Mouse (Mus musculus): ENCODE results near the gene Vmn1r45. TPM values are rescaled to one million over a fixed set of nuclear protein-coding genes. Genes with fewer than 3 reads are reported as not detected.
"Not testable (repeated sequence)": the region's sequence is repeated elsewhere in the genome, so short reads cannot be mapped to it uniquely, and the experiment has no call there.

Gene Vmn1r45
- polyA plus RNA-seq (2012; rRNA removed) = not detected in 2 replicates

- not testable (repeated sequence) for H3K27ac ChIP-seq (ENCODE audit: insufficient read depth, low read depth, low read length); H3K27me3 ChIP-seq (ENCODE audit: control insufficient read depth, insufficient read depth, low read length); H3K36me3 ChIP-seq (ENCODE audit: control insufficient read depth, insufficient read depth, low read length); H3K4me1 ChIP-seq (ENCODE audit: control insufficient read depth, insufficient read depth, insufficient read length, low read length); H3K4me3 ChIP-seq (ENCODE audit: low read depth, low read length)
- WGBS = 92% methylated on average over 2 of the region's 2 CpGs
These were observed at the start of gene Vmn1r45 for GRCm38 (mm10) chr6:89940498-89940897. Gene Vmn1r45, minus strand, starts transcription at chr6:89940598.

DNA sequence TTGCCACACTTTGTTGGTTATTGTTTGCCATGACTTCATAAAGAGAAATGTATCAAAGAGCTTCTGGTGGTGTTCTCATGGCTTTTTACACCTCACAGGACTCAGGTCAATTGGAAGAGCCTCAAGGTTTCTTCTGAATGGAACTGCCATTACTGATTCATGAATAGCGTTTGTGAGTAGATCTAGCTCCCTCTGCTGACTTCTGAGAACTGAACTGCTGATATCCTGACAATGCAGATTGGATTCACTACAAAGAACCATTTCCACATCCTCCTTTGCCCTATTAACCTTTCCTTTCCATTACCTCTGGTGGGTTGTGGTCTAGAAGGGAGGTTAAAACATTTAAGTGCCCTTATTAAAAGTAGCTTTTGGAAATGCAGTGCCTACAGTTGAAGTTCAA is 45.6 kb upstream of the Vmn1r45 start:
- Histone ChIP-seq H3K4me3 (ENCODE audit: low read depth, low read length) (no peak overlapping the region), H3K36me3 (ENCODE audit: control insufficient read depth, insufficient read depth, low read length) (no peaks in the 10 kb centered on the region), H3K27me3 (ENCODE audit: control insufficient read depth, insufficient read depth, low read length) (no peaks in the 10 kb centered on the region), H3K27ac (ENCODE audit: insufficient read depth, low read depth, low read length) (no peak overlapping the region), H3K4me1 (ENCODE audit: control insufficient read depth, insufficient read depth, insufficient read length, low read length) (no peaks in the 10 kb centered on the region)
- 9% methylated on average over 1 of the region's 1 CpGs for WGBS
- no peak for TF ChIP-seq POLR2A (IDR thresholded peaks at IDR 0.05; ENCODE audit: low read depth, low read length)
- no peak for TF ChIP-seq CTCF (IDR thresholded peaks at IDR 0.05; ENCODE audit: extremely low read depth, insufficient read length, insufficient replicate concordance, low read depth, low read length)

DNA sequence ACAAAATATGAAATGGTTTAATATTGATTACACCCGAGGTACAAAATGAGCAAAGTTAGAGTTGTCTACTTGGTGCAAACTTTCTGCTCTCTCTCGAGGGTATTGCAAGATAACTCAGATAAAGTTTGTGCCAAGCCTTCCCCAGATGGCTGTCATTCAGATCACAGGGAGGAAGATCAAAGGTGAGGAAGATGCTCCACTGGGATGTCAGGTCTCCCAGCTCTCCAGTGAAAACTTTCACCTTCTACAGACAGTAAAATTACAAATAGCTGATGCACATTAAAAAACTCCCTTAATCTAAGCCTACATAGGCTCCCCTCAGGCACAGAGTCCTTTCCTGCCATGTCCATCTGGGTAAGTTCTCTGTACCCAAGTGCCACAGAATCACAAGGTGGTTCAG is 28.6 kb upstream of the Vmn1r45 start, which contains the start of gene Vmn1r46:
Vmn1r46 (plus strand) TSS at position 301 of the 400 bp plus-strand sequence.
- H3K27me3 ChIP-seq (ENCODE audit: control insufficient read depth, insufficient read depth, low read length) = no peaks in the 10 kb centered on the region
- H3K4me3 ChIP-seq (ENCODE audit: low read depth, low read length) = no peak within 1 kb of the TSS
- no peaks in the 10 kb centered on the region for H3K36me3 ChIP-seq (ENCODE audit: control insufficient read depth, insufficient read depth, low read length)
- TF ChIP-seq CTCF (IDR thresholded peaks at IDR 0.05; ENCODE audit: extremely low read depth, insufficient read length, insufficient replicate concordance, low read depth, low read length) = no peak
- TF ChIP-seq POLR2A (IDR thresholded peaks at IDR 0.05; ENCODE audit: low read depth, low read length) = no peak
- WGBS = 43% methylated on average over 2 of the region's 2 CpGs
- no peak within 1 kb of the TSS for H3K27ac ChIP-seq (ENCODE audit: insufficient read depth, low read depth, low read length)
- no peaks in the 10 kb centered on the region for H3K4me1 ChIP-seq (ENCODE audit: control insufficient read depth, insufficient read depth, insufficient read length, low read length)

- Histone ChIP-seq H3K4me3 (ENCODE audit: low read depth, low read length) (no peak overlapping the region), H3K36me3 (ENCODE audit: control insufficient read depth, insufficient read depth, low read length) (no peaks in the 10 kb centered on the region), H3K4me1 (ENCODE audit: control insufficient read depth, insufficient read depth, insufficient read length, low read length) (no peaks in the 10 kb centered on the region), H3K27ac (ENCODE audit: insufficient read depth, low read depth, low read length) (no peak overlapping the region), H3K27me3 (ENCODE audit: control insufficient read depth, insufficient read depth, low read length) (no peaks in the 10 kb centered on the region)
- TF ChIP-seq POLR2A (IDR thresholded peaks at IDR 0.05; ENCODE audit: low read depth, low read length) = no peak
These were observed 25.9 kb upstream of the Vmn1r45 start for GRCm38 (mm10) chr6:89966341-89966740.

GRCm38 (mm10) chr6:89953556-89953955 is 13.2 kb upstream of the Vmn1r45 start:
- H3K27ac ChIP-seq (ENCODE audit: insufficient read depth, low read depth, low read length) = no peak overlapping the region
- no peaks in the 10 kb centered on the region for H3K4me1 ChIP-seq (ENCODE audit: control insufficient read depth, insufficient read depth, insufficient read length, low read length)
- no peaks in the 10 kb centered on the region for H3K27me3 ChIP-seq (ENCODE audit: control insufficient read depth, insufficient read depth, low read length)
- H3K36me3 ChIP-seq (ENCODE audit: control insufficient read depth, insufficient read depth, low read length) = no peaks in the 10 kb centered on the region
- H3K4me3 ChIP-seq (ENCODE audit: low read depth, low read length) = no peak overlapping the region
- TF ChIP-seq POLR2A (IDR thresholded peaks at IDR 0.05; ENCODE audit: low read depth, low read length) = no peak
- TF ChIP-seq CTCF (IDR thresholded peaks at IDR 0.05; ENCODE audit: extremely low read depth, insufficient read length, insufficient replicate concordance, low read depth, low read length) = no peak
- WGBS = 57% methylated on average over 2 of the region's 2 CpGs

- Histone ChIP-seq H3K27me3 (ENCODE audit: control insufficient read depth, insufficient read depth, low read length) (no peaks in the 10 kb centered on the region), H3K4me1 (ENCODE audit: control insufficient read depth, insufficient read depth, insufficient read length, low read length) (no peaks in the 10 kb centered on the region), H3K27ac (ENCODE audit: insufficient read depth, low read depth, low read length) (no peak overlapping the region), H3K36me3 (ENCODE audit: control insufficient read depth, insufficient read depth, low read length) (no peaks in the 10 kb centered on the region), H3K4me3 (ENCODE audit: low read depth, low read length) (no peak overlapping the region)
- WGBS = 73% methylated on average over 2 of the region's 2 CpGs
- TF ChIP-seq POLR2A (IDR thresholded peaks at IDR 0.05; ENCODE audit: low read depth, low read length) = no peak
- TF ChIP-seq CTCF (IDR thresholded peaks at IDR 0.05; ENCODE audit: extremely low read depth, insufficient read length, insufficient replicate concordance, low read depth, low read length) = no peak
These were observed 528 bp upstream of the Vmn1r45 start for GRCm38 (mm10) chr6:89940926-89941325.

- TF ChIP-seq POLR2A (IDR thresholded peaks at IDR 0.05; ENCODE audit: low read depth, low read length) (no peak), CTCF (IDR thresholded peaks at IDR 0.05; ENCODE audit: extremely low read depth, insufficient read length, insufficient replicate concordance, low read depth, low read length) (no peak)
- Histone ChIP-seq H3K4me3 (ENCODE audit: low read depth, low read length) (no peak overlapping the region), H3K27me3 (ENCODE audit: control insufficient read depth, insufficient read depth, low read length) (no peaks in the 10 kb centered on the region), H3K27ac (ENCODE audit: insufficient read depth, low read depth, low read length) (no peak overlapping the region), H3K4me1 (ENCODE audit: control insufficient read depth, insufficient read depth, insufficient read length, low read length) (no peaks in the 10 kb centered on the region), H3K36me3 (ENCODE audit: control insufficient read depth, insufficient read depth, low read length) (no peaks in the 10 kb centered on the region)
- WGBS = 42% methylated on average over 2 of the region's 2 CpGs
These were observed 56.6 kb downstream of the Vmn1r45 start for GRCm38 (mm10) chr6:89883812-89884211.

- Histone ChIP-seq H3K36me3 (ENCODE audit: control insufficient read depth, insufficient read depth, low read length) (no peaks in the 10 kb centered on the region), H3K4me1 (ENCODE audit: control insufficient read depth, insufficient read depth, insufficient read length, low read length) (no peaks in the 10 kb centered on the region), H3K4me3 (ENCODE audit: low read depth, low read length) (no peak within 1 kb of the TSS), H3K27ac (ENCODE audit: insufficient read depth, low read depth, low read length) (no peak within 1 kb of the TSS), H3K27me3 (ENCODE audit: control insufficient read depth, insufficient read depth, low read length) (no peaks in the 10 kb centered on the region)
- TF ChIP-seq CTCF (IDR thresholded peaks at IDR 0.05; ENCODE audit: extremely low read depth, insufficient read length, insufficient replicate concordance, low read depth, low read length) (no peak), POLR2A (IDR thresholded peaks at IDR 0.05; ENCODE audit: low read depth, low read length) (no peak)
- 81% methylated on average over 1 of the region's 1 CpGs for WGBS
These were observed 57.0 kb downstream of the Vmn1r45 start, which contains the start of gene Vmn1r44 for GRCm38 (mm10) chr6:89883360-89883759. Gene Vmn1r44, plus strand, starts transcription at chr6:89883660.

Other genes starting within 250 kb of the Vmn1r45 start
- gene Vmn1r40, start 233.1 kb downstream of the Vmn1r45 start, polyA plus RNA-seq (2012; rRNA removed) = not detected in 2 replicates
- gene Vmn1r41, start 199.8 kb downstream of the Vmn1r45 start, polyA plus RNA-seq (2012; rRNA removed) = not detected in 2 replicates
- gene Vmn1r42, start 64.2 kb downstream of the Vmn1r45 start, polyA plus RNA-seq (2012; rRNA removed) = not detected in 2 replicates
- 0.01 TPM in 1 of 2 replicates, not detected in the other for gene Vmn1r43, start 64.2 kb downstream of the Vmn1r45 start, polyA plus RNA-seq (2012; rRNA removed)
- gene Vmn1r44, start 56.9 kb downstream of the Vmn1r45 start, polyA plus RNA-seq (2012; rRNA removed) = not detected in 2 replicates
- not detected in 2 replicates for gene Vmn1r46, start 28.7 kb upstream of the Vmn1r45 start, polyA plus RNA-seq (2012; rRNA removed)
- gene Vmn1r47, start 75.5 kb upstream of the Vmn1r45 start, polyA plus RNA-seq (2012; rRNA removed) = not detected in 2 replicates
- not detected in 2 replicates for gene Vmn1r48, start 96.2 kb upstream of the Vmn1r45 start, polyA plus RNA-seq (2012; rRNA removed)
- gene Vmn1r49, start 137.9 kb upstream of the Vmn1r45 start, polyA plus RNA-seq (2012; rRNA removed) = not detected in 2 replicates
- gene Vmn1r50, start 160.8 kb upstream of the Vmn1r45 start, polyA plus RNA-seq (2012; rRNA removed) = not detected in 2 replicates
- not detected in 2 replicates for gene Vmn1r51, start 182.0 kb upstream of the Vmn1r45 start, polyA plus RNA-seq (2012; rRNA removed)
- not detected in 2 replicates for gene Vmn1r52, start 234.2 kb upstream of the Vmn1r45 start, polyA plus RNA-seq (2012; rRNA removed)

All from small intestine, adult 2 months (tissue).